Mouse (Mus musculus) megakaryocyte, embryonic 14.5 days (primary cell): ENCODE results near the gene Cd300lb.

Experiments used
- FLI1 ChIP-seq: IDR thresholded peaks from 2 replicates; pipeline ENCODE4 v1.6.1; 2012; ENCODE audit warnings: low read length, inconsistent platforms, mixed read lengths
- GATA1 ChIP-seq: IDR thresholded peaks from 3 replicates; pipeline ENCODE4 v1.6.1; 2012; ENCODE audit warnings: mixed read lengths, low read length, inconsistent platforms, borderline replicate concordance

DNA sequence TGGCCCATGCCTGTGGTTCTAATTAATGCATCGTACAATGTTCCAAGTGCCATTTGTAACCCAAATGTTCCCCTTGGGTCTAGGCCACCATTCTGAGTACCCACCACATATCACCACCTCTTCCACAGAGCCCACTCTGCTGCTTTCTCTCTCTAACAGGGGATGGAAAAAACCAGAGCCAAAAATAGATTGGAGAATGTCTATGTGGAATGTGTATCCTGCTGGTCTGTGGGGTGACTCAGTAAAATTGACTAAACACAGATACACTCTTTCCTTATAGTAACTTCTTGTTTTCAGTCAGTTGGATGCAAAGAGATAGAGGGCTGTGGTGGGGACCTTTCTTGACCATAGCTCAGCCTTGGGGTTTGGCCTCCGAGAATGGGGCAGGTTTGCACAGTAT lies 4.6 kb downstream of the Cd300lb start:
- TF ChIP-seq GATA1: no peak
- no peak for TF ChIP-seq FLI1
